Mouse (Mus musculus) cerebellum, adult 18-20 months (tissue): ENCODE measurements at regions not wholly inside any gene's neighbourhood (a gene's known extent, or its start where the extent isn't known, plus 50 kb on each side); places are given as distances from the start of the nearest gene placed in this dataset.

Experiments used
- DNase-seq, 2 experiments: peaks; one replicate each; pipeline ENCODE4 v3.0.0; 2021

DNA sequence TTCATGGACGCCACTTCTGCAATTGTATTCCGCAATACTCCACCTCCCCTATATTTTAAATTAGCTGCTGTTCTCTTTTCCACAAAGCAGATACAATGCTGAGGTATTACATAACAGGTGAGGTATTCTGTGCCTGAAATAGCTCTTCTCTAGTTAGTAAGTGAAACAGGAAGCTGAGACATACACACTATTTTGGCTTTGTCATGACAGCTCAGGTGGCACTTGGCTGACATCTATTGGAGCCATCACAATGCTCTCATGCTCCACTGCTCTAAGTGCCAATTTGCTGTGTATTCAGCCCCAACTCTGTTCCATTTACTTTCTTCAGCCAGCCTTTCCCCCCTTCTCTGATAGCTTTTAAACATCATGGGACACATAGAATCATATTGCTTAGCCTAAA, 743.7 kb upstream of the Car10 start:
- peak; percentile 2 for DNase-seq

DNA sequence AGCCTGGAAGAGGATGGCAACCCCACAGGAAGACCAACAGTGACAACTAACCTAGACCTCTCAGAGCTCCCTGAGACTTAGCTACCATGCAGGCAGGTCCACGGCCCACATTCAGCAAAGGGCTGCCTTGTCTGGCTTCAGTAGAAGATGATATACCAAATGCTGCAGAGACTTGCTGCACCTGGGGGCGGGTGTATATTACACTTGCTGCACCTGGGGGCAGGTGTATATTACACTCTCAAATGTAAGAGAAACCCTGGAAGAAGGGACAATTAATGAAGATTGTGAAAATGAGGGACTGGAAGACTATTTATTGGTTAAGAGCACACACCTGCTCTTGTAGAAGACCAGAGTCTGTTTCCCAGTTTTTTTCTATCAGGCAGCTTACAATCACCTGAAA, 759.2 kb upstream of the Kif2b start:
- no peak for DNase-seq

GRCm38 (mm10) chr11:92335306-92335705, 757.9 kb upstream of the Kif2b start:
- DNase-seq, result no peak

DNA sequence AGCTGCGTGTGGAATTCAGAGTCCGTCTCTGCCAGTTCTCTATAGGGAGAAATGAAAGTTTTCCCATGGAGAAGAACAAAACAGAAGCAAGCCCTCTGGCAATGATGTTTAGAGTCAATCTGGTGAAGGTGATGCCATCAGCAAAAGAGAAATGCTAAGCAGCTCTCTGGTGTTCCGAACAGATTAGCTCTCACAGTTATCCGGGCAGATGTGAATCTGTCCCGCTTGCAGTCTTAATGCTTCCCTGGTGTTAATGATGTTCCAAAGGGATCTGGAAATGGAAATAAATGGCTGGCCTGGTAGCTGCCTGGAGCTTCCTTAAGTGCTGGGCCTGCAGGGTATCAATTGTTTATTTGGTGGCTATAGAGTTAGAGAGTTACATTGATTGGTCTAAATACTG, 725.7 kb upstream of the Kif2b start:
- no peak for DNase-seq
